Mouse (Mus musculus): ENCODE measurements around the gene Engase. TPM values are rescaled to one million over a fixed set of nuclear protein-coding genes. Genes with fewer than 3 reads are reported as not detected.

The Engase gene
- polyA plus RNA-seq, 1 experiment from 2014 or later = 7.0 TPM

GRCm38 (mm10) chr11:118438665-118439414 lies 37.8 kb upstream of the Engase start:
- 0 out of 2 replicates have a peak overlapping the region, but pooled peaks have one; percentile 43 for H3K9ac ChIP-seq
- H3K36me3 ChIP-seq = no peaks in the 10 kb centered on the region
- no peak overlapping the region for H3K4me3 ChIP-seq
- H3K4me1 ChIP-seq (replicated peaks) = peaks cover 55% of the 10 kb centered on the region
- H3K9me3 ChIP-seq = no peaks in the 10 kb centered on the region
- 30% methylated on average over 11 of the region's 11 CpGs for WGBS
- ATAC-seq (ENCODE audit: low FRiP score) = no peak
- H3K27me3 ChIP-seq = peaks cover 3% of the 10 kb centered on the region; the same call in 1 of the 2 replicates
- no peak overlapping the region for H3K4me2 ChIP-seq
- H3K27ac ChIP-seq = peak overlapping the region; percentile 62

- Histone ChIP-seq H3K4me1 (replicated peaks) (peaks cover 31% of the 10 kb centered on the region), H3K9me3 (no peaks in the 10 kb centered on the region), H3K4me2 (no peak overlapping the region), H3K4me3 (no peak overlapping the region), H3K9ac (no peak overlapping the region), H3K27me3 (peaks cover 15% of the 10 kb centered on the region), H3K36me3 (no peaks in the 10 kb centered on the region), H3K27ac (no peak overlapping the region)
- WGBS = 67% methylated on average over 13 of the region's 13 CpGs
- ATAC-seq (ENCODE audit: low FRiP score) = 0 out of 2 replicates have a peak, but pooled peaks have one; percentile 38
Observed at GRCm38 (mm10) chr11:118442691-118443090, 33.9 kb upstream of the Engase start.

- Histone ChIP-seq H3K9me3 (no peaks in the 10 kb centered on the region), H3K4me1 (replicated peaks) (peaks cover 24% of the 10 kb centered on the region), H3K4me2 (no peak overlapping the region), H3K36me3 (no peaks in the 10 kb centered on the region), H3K4me3 (no peak overlapping the region), H3K9ac (no peak overlapping the region), H3K27ac (no peak overlapping the region), H3K27me3 (peaks cover 19% of the 10 kb centered on the region)
- 33% methylated on average over 11 of the region's 11 CpGs for WGBS
- ATAC-seq (ENCODE audit: low FRiP score) = no peak
Observed at GRCm38 (mm10) chr11:118443201-118443970, 33.2 kb upstream of the Engase start.

GRCm38 (mm10) chr11:118445843-118446242 lies 30.8 kb upstream of the Engase start:
- peak; percentile 26; the same call in 1 of the 2 replicates for ATAC-seq (ENCODE audit: low FRiP score)
- 18% methylated on average over 3 of the region's 3 CpGs for WGBS
- no peak overlapping the region for H3K9ac ChIP-seq
- no peak overlapping the region for H3K27ac ChIP-seq
- no peaks in the 10 kb centered on the region for H3K9me3 ChIP-seq
- peaks cover 4% of the 10 kb centered on the region for H3K4me1 ChIP-seq (replicated peaks)
- H3K36me3 ChIP-seq = no peaks in the 10 kb centered on the region
- H3K4me3 ChIP-seq = no peak overlapping the region
- H3K4me2 ChIP-seq = no peak overlapping the region
- peaks cover 20% of the 10 kb centered on the region for H3K27me3 ChIP-seq

- no peaks in the 10 kb centered on the region for H3K9me3 ChIP-seq
- no peaks in the 10 kb centered on the region; the same call in 1 of the 2 replicates for H3K4me1 ChIP-seq (replicated peaks)
- H3K27me3 ChIP-seq = peaks cover 20% of the 10 kb centered on the region
- no peak overlapping the region for H3K4me2 ChIP-seq
- no peak overlapping the region for H3K27ac ChIP-seq
- H3K9ac ChIP-seq = no peak overlapping the region; the same call in 1 of the 2 replicates
- no peak overlapping the region for H3K4me3 ChIP-seq
- ATAC-seq (ENCODE audit: low FRiP score) = no peak
- WGBS = 67% methylated on average over 4 of the region's 4 CpGs
- H3K36me3 ChIP-seq = no peaks in the 10 kb centered on the region
Observed at GRCm38 (mm10) chr11:118447346-118447745, 29.3 kb upstream of the Engase start.

- H3K4me2 ChIP-seq = no peak overlapping the region
- H3K4me3 ChIP-seq = no peak overlapping the region
- no peak for ATAC-seq (ENCODE audit: low FRiP score)
- no peak overlapping the region for H3K27ac ChIP-seq
- H3K36me3 ChIP-seq = no peaks in the 10 kb centered on the region
- WGBS = 87% methylated on average over 8 of the region's 8 CpGs
- H3K4me1 ChIP-seq (replicated peaks) = no peaks in the 10 kb centered on the region
- H3K9me3 ChIP-seq = no peaks in the 10 kb centered on the region
- no peak overlapping the region for H3K9ac ChIP-seq
- peaks cover 20% of the 10 kb centered on the region for H3K27me3 ChIP-seq
Observed at GRCm38 (mm10) chr11:118448385-118448784, 28.2 kb upstream of the Engase start.

- Histone ChIP-seq H3K4me1 (replicated peaks) (peaks cover 3% of the 10 kb centered on the region; the same call in 1 of the 2 replicates), H3K9me3 (no peaks in the 10 kb centered on the region), H3K9ac (no peak overlapping the region), H3K36me3 (no peaks in the 10 kb centered on the region), H3K27ac (no peak overlapping the region), H3K4me2 (no peak overlapping the region), H3K27me3 (0 out of 2 replicates have a peak, but pooled peaks cover 5% of the 10 kb centered on the region), H3K4me3 (no peak overlapping the region)
- WGBS = 82% methylated on average over 6 of the region's 6 CpGs
- no peak for ATAC-seq (ENCODE audit: low FRiP score)
Observed at GRCm38 (mm10) chr11:118451211-118451610, 25.4 kb upstream of the Engase start.

GRCm38 (mm10) chr11:118452955-118453354 lies 23.7 kb upstream of the Engase start:
- Histone ChIP-seq H3K9me3 (no peaks in the 10 kb centered on the region), H3K4me1 (replicated peaks) (peaks cover 3% of the 10 kb centered on the region; the same call in 1 of the 2 replicates), H3K4me3 (no peak overlapping the region), H3K27ac (no peak overlapping the region), H3K9ac (no peak overlapping the region), H3K4me2 (no peak overlapping the region), H3K27me3 (0 out of 2 replicates have a peak, but pooled peaks cover 7% of the 10 kb centered on the region), H3K36me3 (no peaks in the 10 kb centered on the region)
- ATAC-seq (ENCODE audit: low FRiP score) = no peak
- 73% methylated on average over 2 of the region's 2 CpGs for WGBS

- Histone ChIP-seq H3K27me3 (0 out of 2 replicates have a peak, but pooled peaks cover 2% of the 10 kb centered on the region), H3K27ac (no peak overlapping the region), H3K4me3 (no peak overlapping the region), H3K4me1 (replicated peaks) (peaks cover 3% of the 10 kb centered on the region; the same call in 1 of the 2 replicates), H3K36me3 (no peaks in the 10 kb centered on the region), H3K9ac (no peak overlapping the region), H3K9me3 (no peaks in the 10 kb centered on the region), H3K4me2 (no peak overlapping the region)
- ATAC-seq (ENCODE audit: low FRiP score) = no peak
- 73% methylated on average over 11 of the region's 11 CpGs for WGBS
Observed at GRCm38 (mm10) chr11:118453886-118454671, 22.6 kb upstream of the Engase start.

GRCm38 (mm10) chr11:118455788-118456187 lies 20.8 kb upstream of the Engase start:
- Histone ChIP-seq H3K9me3 (no peaks in the 10 kb centered on the region), H3K27me3 (0 out of 2 replicates have a peak, but pooled peaks cover 2% of the 10 kb centered on the region), H3K36me3 (no peaks in the 10 kb centered on the region), H3K4me1 (replicated peaks) (peaks cover 3% of the 10 kb centered on the region; the same call in 1 of the 2 replicates), H3K27ac (no peak overlapping the region), H3K9ac (no peak overlapping the region), H3K4me2 (no peak overlapping the region), H3K4me3 (no peak overlapping the region)
- 85% methylated on average over 6 of the region's 6 CpGs for WGBS
- no peak for ATAC-seq (ENCODE audit: low FRiP score)

- Histone ChIP-seq H3K4me1 (replicated peaks) (peaks cover 3% of the 10 kb centered on the region; the same call in 1 of the 2 replicates), H3K9ac (no peak overlapping the region; the same call in 1 of the 2 replicates), H3K27me3 (0 out of 2 replicates have a peak, but pooled peaks cover 2% of the 10 kb centered on the region), H3K27ac (no peak overlapping the region), H3K36me3 (no peaks in the 10 kb centered on the region), H3K4me3 (no peak overlapping the region), H3K9me3 (no peaks in the 10 kb centered on the region), H3K4me2 (no peak overlapping the region)
- WGBS = 81% methylated on average over 11 of the region's 11 CpGs
- ATAC-seq (ENCODE audit: low FRiP score) = no peak
Observed at GRCm38 (mm10) chr11:118456937-118457336, 19.7 kb upstream of the Engase start.
